Mouse (Mus musculus): ENCODE data around the gene Cacna1c. TPM values are rescaled to one million over a fixed set of nuclear protein-coding genes. Genes with fewer than 3 reads are reported as not detected.

The Cacna1c gene
- polyA plus RNA-seq, 1 experiment: 19.1 TPM

DNA sequence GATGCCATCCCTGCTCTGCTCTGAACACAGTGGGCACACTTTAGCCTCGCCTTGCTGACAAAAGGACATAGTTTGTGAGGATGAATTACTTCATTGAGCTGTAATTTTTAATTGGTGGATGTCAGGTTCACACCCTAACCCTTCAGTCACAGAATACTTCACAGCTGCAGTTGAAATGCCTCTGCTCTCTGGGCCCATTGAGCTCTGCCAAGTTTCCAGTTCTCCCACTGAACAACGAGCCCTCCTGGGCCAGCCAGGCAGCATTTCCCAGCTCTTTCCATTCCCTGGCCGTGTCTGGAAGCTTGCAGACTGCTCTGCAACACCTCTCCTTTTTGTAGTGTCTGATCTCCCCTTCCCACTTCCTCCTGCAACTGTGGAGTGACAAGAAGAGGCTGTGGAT lies 457.6 kb downstream of the Cacna1c start:
- TF ChIP-seq CTCF (IDR thresholded peaks at IDR 0.05; ENCODE audit: borderline replicate concordance, extremely low read depth, insufficient read depth, insufficient read length): no peak
- TF ChIP-seq POLR2A (IDR thresholded peaks at IDR 0.05; ENCODE audit: borderline replicate concordance, extremely low read depth, insufficient read depth, insufficient read length, poor library complexity, severe bottlenecking): no peak

DNA sequence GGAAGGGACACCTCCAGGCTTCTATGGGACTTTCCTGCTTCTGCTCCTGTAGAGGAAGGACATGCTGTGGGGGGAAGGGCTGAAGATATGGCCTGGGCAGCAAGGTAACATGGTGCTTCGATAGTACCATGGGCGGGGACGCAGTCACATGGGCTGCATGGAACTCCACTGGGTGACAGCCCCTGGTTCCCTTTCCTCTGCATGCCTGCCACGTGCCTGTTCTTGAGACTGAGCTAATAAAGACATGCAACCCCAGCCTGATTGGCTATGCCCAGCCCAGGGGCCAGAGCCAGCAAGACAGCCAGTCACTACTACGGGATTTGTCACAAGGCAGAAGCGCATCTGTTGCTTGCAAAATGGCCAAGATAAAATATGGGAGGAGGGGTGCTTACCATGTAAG lies 459.1 kb downstream of the Cacna1c start:
- DNase-seq (ENCODE audit: low read depth): no peak
- no peak for TF ChIP-seq POLR2A (IDR thresholded peaks at IDR 0.05; ENCODE audit: borderline replicate concordance, extremely low read depth, insufficient read depth, insufficient read length, poor library complexity, severe bottlenecking)
- TF ChIP-seq CTCF (IDR thresholded peaks at IDR 0.05; ENCODE audit: borderline replicate concordance, extremely low read depth, insufficient read depth, insufficient read length): no peak

More for the DNA sequence above, 457.6 kb downstream of the Cacna1c start:
- DNase-seq (ENCODE audit: low read depth): peak; percentile 69

DNA sequence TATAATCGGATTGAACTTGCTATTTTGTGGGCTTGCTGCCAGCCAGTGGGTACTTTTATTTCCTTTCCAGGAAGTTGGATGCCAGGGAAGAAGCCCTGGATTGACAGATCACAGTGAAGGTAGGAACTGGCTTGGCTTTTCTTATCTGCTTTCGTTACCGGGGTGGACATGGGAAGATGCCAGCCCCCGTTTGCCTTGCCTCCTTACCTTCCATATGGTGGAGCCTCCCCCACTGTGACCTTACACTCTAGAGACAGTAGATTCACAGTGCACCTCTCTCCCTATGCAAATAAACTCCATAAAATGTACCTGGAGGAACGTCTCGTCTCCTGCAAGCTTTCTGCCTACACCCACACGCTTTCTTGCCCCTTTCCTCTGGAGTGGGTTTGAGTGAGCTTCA lies 459.7 kb downstream of the Cacna1c start:
- TF ChIP-seq POLR2A (IDR thresholded peaks at IDR 0.05; ENCODE audit: borderline replicate concordance, extremely low read depth, insufficient read depth, insufficient read length, poor library complexity, severe bottlenecking) (no peak), CTCF (IDR thresholded peaks at IDR 0.05; ENCODE audit: borderline replicate concordance, extremely low read depth, insufficient read depth, insufficient read length) (no peak)
- no peak for DNase-seq (ENCODE audit: low read depth)

DNA sequence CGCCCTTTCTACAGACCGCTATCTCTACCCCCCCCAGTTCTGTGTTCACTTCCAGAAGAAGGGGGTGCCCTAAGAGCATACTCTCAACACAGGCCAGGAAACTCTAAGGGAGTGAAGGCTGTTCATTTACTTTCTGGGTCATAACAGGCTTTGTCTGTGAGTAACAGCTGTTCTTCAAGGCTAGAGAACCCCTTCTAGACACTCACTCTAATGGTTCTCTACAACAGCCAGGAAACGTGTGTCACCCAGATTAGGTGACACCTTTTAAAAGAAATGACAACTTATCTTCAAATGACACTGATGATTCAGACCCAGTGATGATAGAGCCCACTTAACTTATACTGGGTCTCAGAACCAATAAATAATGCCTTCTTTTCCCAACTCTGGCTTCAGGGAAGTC lies 461.1 kb downstream of the Cacna1c start:
- no peak for TF ChIP-seq CTCF (IDR thresholded peaks at IDR 0.05; ENCODE audit: borderline replicate concordance, extremely low read depth, insufficient read depth, insufficient read length)
- no peak for TF ChIP-seq POLR2A (IDR thresholded peaks at IDR 0.05; ENCODE audit: borderline replicate concordance, extremely low read depth, insufficient read depth, insufficient read length, poor library complexity, severe bottlenecking)
- no peak for DNase-seq (ENCODE audit: low read depth)

DNA sequence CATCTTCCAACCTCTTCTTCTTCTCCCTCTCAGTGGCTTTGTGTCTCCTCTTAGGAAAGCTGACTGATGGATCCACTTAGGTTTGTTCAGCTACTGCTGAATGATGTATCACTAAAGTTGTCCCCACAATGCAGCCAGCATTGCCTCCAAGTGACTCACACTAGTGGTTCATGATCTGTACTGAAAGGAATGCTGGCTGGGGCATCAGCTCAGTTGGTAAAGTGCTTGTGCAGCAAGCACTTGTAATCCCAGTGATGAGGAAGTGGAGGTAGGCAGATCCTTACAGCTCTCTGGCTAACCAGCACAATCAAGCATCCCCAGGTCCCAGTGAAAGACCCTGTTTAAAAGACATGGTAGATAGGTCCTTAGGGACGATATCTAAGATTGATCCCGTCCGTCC lies 464.3 kb downstream of the Cacna1c start:
- TF ChIP-seq CTCF (IDR thresholded peaks at IDR 0.05; ENCODE audit: borderline replicate concordance, extremely low read depth, insufficient read depth, insufficient read length) (no peak), POLR2A (IDR thresholded peaks at IDR 0.05; ENCODE audit: borderline replicate concordance, extremely low read depth, insufficient read depth, insufficient read length, poor library complexity, severe bottlenecking) (no peak)
- no peak for DNase-seq (ENCODE audit: low read depth)

DNA sequence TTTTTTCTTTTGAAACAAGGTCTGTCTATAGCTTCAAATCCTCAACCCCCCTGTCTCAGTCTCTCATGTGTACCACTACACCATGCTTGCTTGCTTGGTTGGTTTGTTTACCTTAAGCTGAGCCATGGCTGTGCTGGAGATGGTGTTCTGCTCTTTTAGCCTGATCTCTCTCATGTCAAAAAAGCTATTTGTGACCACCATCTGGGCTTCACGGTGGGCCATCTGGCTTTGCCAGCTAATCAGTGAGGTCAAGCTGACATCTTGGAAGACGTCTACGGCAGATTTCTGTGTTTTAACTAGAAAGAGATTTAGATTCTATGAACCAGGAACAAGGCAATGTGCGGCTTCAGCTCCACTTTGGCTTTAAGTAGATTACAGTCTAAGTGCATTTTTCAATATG lies 471.3 kb downstream of the Cacna1c start:
- TF ChIP-seq CTCF (IDR thresholded peaks at IDR 0.05; ENCODE audit: borderline replicate concordance, extremely low read depth, insufficient read depth, insufficient read length) (no peak), POLR2A (IDR thresholded peaks at IDR 0.05; ENCODE audit: borderline replicate concordance, extremely low read depth, insufficient read depth, insufficient read length, poor library complexity, severe bottlenecking) (no peak)
- peak; percentile 47 for DNase-seq (ENCODE audit: low read depth)

DNA sequence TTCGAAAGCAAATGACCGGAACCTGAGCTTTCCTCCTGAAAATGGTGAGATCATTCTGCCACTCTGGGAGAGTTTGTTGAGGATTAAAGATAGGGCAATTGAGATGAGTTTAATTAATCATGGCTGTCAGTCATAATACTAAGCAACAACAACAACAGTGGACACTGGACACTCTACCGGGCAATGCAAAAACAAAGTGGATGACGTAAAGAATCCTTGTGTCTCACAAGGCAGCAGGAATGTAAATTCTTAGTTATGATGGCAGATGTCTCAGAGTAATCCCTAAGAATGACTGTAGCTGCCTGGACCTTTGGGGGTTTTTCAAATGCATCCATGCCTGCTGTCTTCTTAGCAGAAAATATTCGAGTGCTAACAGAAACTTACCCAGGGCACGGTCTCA lies 471.8 kb downstream of the Cacna1c start:
- no peak for TF ChIP-seq CTCF (IDR thresholded peaks at IDR 0.05; ENCODE audit: borderline replicate concordance, extremely low read depth, insufficient read depth, insufficient read length)
- TF ChIP-seq POLR2A (IDR thresholded peaks at IDR 0.05; ENCODE audit: borderline replicate concordance, extremely low read depth, insufficient read depth, insufficient read length, poor library complexity, severe bottlenecking): no peak
- DNase-seq (ENCODE audit: low read depth): no peak

DNA sequence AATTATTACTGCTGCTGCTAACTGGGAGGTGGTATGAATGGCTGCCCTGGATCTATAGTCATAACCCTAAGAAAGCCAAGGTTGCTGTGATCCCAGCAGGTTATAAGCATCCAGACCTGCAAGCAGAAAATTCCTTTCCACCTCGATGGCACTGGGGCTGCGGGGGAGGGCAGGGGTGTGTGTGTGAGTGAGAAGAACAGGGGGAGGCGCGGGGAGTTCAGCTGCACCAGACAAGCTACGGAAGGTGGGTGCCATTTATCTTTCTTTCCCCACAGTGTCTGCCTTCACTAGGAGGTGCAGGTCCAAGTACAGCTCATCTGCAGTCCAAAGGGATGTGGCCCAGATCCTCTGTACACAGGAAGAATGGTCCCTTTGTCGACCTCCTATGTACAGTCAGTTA lies 473.9 kb downstream of the Cacna1c start:
- TF ChIP-seq POLR2A (IDR thresholded peaks at IDR 0.05; ENCODE audit: borderline replicate concordance, extremely low read depth, insufficient read depth, insufficient read length, poor library complexity, severe bottlenecking): no peak
- TF ChIP-seq CTCF (IDR thresholded peaks at IDR 0.05; ENCODE audit: borderline replicate concordance, extremely low read depth, insufficient read depth, insufficient read length): no peak
- no peak for DNase-seq (ENCODE audit: low read depth)

DNA sequence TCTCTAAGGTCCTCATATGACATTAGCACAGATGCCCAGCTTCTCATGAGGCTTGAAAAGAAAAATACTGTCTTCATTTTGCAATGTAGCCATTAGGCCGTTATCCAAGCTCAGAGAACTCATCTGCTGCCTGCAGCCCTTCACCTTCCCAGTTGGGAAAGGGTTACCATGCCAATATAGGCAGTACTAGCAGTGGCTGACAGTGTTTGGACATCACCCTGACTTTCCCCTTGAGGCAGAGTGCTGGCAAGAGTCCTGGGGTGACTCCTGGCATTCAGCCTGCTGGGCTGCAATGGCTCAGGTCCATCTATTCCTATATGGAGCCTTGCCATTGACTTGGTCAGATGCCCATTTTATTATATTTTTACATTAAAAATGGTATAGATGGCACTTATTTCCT lies 476.7 kb downstream of the Cacna1c start:
- TF ChIP-seq CTCF (IDR thresholded peaks at IDR 0.05; ENCODE audit: borderline replicate concordance, extremely low read depth, insufficient read depth, insufficient read length) (no peak), POLR2A (IDR thresholded peaks at IDR 0.05; ENCODE audit: borderline replicate concordance, extremely low read depth, insufficient read depth, insufficient read length, poor library complexity, severe bottlenecking) (no peak)
- DNase-seq (ENCODE audit: low read depth): no peak

DNA sequence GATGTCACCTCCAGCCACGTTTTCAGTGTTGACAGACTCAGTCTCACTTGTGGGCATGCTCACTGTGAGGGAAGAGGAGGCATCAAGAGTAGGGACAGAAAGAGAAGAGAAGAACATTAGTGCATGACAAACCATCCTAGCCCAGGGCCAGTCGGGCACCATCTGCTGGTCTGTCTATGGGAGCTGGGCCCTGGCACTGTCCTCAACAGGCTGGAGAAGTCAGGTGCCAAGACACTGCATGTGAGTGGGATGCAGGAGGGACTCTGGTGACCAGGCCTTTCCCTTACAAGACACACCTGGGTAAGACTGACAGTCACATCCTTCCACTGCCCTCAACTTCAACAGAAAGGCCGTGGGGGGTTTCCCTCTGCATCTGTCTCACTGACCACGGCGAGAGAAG lies 482.9 kb downstream of the Cacna1c start:
- TF ChIP-seq POLR2A (IDR thresholded peaks at IDR 0.05; ENCODE audit: borderline replicate concordance, extremely low read depth, insufficient read depth, insufficient read length, poor library complexity, severe bottlenecking) (no peak), CTCF (IDR thresholded peaks at IDR 0.05; ENCODE audit: borderline replicate concordance, extremely low read depth, insufficient read depth, insufficient read length) (no peak)
- DNase-seq (ENCODE audit: low read depth): no peak

DNA sequence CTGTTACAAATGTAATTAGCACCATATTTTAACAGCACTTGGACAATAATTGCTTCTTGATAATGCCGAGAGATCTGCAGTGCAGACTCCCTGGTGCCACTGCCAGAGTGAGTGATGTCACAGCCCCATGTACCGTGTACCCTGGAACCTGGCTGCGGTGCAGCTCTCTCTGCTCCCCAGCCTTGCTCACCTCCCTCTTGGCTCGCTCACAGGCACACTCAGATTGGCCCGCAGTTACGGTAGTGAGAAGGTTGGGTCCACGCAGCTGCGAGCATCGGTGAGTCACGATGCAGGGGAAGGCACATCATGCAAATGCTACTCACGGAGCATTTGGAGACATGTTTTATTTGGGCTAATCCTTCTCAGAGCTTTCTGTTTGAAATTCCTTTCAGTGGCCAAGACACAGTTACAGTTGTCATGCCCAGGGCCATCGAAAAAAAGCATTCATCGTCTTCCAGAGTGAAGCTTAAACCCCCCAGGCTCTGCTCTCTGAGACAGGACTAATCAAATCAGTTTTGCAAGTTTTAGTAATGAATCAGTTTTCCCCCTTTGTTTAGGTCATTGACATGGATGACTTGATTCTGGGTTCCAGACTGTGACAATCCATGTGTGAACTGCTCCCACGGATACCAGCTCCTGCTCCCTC lies 484.4 kb downstream of the Cacna1c start:
- TF ChIP-seq CTCF (IDR thresholded peaks at IDR 0.05; ENCODE audit: borderline replicate concordance, extremely low read depth, insufficient read depth, insufficient read length): no peak
- no peak for TF ChIP-seq POLR2A (IDR thresholded peaks at IDR 0.05; ENCODE audit: borderline replicate concordance, extremely low read depth, insufficient read depth, insufficient read length, poor library complexity, severe bottlenecking)
- peak; percentile 43 for DNase-seq (ENCODE audit: low read depth)

DNA sequence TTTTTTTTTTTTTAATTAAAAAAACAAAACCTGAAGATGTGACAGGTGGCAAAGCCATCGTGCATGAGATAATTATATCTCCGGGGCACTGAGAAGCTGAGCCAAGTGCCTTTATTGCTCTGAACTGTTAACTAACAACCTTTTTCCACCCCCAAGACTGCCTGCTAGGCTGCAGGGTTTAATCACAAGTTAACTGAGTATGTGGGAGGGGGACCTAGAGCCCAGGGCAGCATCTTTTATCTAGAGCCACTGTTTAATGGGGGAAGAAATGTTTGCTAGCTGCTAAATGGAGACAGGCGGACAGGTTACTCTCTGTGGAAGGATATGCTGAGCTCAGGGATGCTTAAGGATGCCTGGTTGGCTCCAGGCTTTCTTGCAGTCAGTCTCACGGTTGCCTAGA lies 489.2 kb downstream of the Cacna1c start:
- DNase-seq (ENCODE audit: low read depth): peak; percentile 71

More for the DNA sequence above, 489.2 kb downstream of the Cacna1c start:
- TF ChIP-seq CTCF (IDR thresholded peaks at IDR 0.05; ENCODE audit: borderline replicate concordance, extremely low read depth, insufficient read depth, insufficient read length) (no peak), POLR2A (IDR thresholded peaks at IDR 0.05; ENCODE audit: borderline replicate concordance, extremely low read depth, insufficient read depth, insufficient read length, poor library complexity, severe bottlenecking) (no peak)
